Mouse (Mus musculus): ENCODE measurements around the gene Sytl3.

The Sytl3 gene

GRCm38 (mm10) chr17:6781273-6781672 is 122.4 kb downstream of the Sytl3 start:
- no peak for DNase-seq

- no peak for DNase-seq
Measured at GRCm38 (mm10) chr17:6782033-6782526, 123.2 kb downstream of the Sytl3 start.

- peak; percentile 94 for DNase-seq
Measured at GRCm38 (mm10) chr17:6782611-6783005, 123.7 kb downstream of the Sytl3 start, which contains the start of gene Ezr. Gene Ezr, minus strand, starts transcription at chr17:6782784.

DNA sequence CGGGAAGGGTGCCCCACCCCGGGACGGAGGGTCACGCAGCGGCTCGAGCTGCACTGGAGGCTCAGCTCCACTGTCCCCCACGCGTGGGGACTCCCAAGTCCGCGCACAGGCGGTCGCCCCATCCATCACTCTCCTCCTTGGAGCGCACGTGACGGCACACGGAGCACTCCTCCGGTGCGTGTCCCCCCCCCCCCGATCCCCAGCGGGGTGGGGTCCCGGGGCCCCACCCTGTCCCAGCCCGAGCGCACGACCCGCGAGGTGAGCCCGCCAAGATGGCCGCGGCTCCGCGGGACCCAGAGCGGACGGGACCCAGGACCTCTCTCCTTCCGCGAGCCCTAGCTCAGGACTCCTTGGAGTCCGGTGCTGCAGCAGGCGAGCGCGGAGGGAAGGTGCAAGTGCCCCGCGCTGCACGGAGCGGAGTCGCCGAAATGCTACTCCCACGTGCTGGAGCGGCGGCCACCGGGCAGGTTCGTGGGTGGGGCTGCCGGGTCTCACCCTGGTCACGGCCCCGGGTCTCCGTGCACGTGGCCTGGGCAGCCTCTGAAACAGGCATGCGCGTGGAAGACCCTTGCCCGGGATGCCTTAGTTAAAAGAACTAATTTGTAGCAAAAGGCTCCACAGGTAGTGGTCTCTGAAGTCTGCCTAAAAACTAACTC is 124.2 kb downstream of the Sytl3 start:
- DNase-seq: peak; percentile 66

DNA sequence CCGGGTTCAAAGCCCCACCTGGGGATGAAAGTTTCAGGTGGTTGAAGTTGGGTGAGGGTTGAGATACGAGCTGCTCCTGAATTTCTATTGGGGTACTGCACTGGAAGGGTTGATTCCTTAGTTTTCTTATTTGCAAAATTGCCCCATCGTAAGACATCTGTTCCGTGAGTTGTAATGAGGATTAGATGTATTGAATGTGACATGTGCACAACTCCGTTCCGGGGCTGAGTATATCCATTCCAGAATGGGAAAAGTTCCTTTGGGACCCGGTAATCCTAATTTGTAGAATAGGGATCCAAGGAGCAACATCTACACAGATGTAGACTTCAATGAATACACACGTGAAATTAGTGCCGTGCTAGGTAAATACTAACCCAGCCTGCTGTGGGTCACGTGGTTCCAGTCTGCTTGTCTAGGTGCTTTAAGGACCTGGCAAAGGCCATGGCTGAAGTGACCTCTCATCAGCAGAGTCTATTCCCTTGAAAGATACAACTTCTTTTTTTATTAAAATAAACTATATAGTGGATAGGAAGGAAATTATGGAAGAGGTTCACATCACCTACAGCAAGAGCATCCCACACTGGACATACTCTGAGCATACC is 125.0 kb downstream of the Sytl3 start:
- DNase-seq: no peak

GRCm38 (mm10) chr17:6787241-6787640 is 128.3 kb downstream of the Sytl3 start:
- DNase-seq: no peak
